Mouse (Mus musculus) embryonic facial prominence, embryonic 14.5 days (tissue): Measurements from ENCODE around the gene Lrmp. TPM values are rescaled to one million over a fixed set of nuclear protein-coding genes. Genes with fewer than 3 reads are reported as not detected.

Experiments used
- ATAC-seq: fragments of 200-750 bp; cut with Nextera tagmentation; 2 replicates; pipeline ENCODE4 v1.8.0; 2017; ENCODE audit warnings: low read depth, moderate number of reproducible peaks, moderate TSS enrichment
- DNase-seq: peaks from one replicate; pipeline ENCODE4 v3.0.0-alpha.2; 2015; ENCODE audit warnings: low spot score
- H3K27ac ChIP-seq: fragments of 300-500 bp; sonication (generic); replicated peaks from 2 replicates; pipeline ENCODE4 v1.5.1; 2014; ENCODE audit warnings: low read depth, mild to moderate bottlenecking, low read length, moderate library complexity
- H3K27me3 ChIP-seq: fragments of 300-500 bp; sonication (generic); replicated peaks from 2 replicates; pipeline ENCODE4 v1.6.1; 2014; ENCODE audit warnings: low read length; ENCODE audit not compliant: control insufficient read depth, insufficient read depth
- H3K36me3 ChIP-seq: fragments of 300-500 bp; sonication (generic); 2 replicates; pipeline ENCODE4 v1.6.1; 2014; ENCODE audit warnings: low read length, mixed read lengths; ENCODE audit not compliant: control insufficient read depth, insufficient read depth
- H3K4me1 ChIP-seq: fragments of 300-500 bp; sonication (generic); 2 replicates; pipeline ENCODE4 v1.6.1; 2014; ENCODE audit warnings: antibody characterized with exemption, low read length; ENCODE audit not compliant: control insufficient read depth, insufficient read depth
- H3K4me2 ChIP-seq: fragments of 300-500 bp; sonication (generic); 2 replicates; pipeline ENCODE4 v1.6.1; 2014; ENCODE audit warnings: low read depth, mild to moderate bottlenecking, low read length, moderate library complexity, mixed read lengths
- H3K4me3 ChIP-seq: fragments of 300-500 bp; sonication (generic); 2 replicates; pipeline ENCODE4 v1.5.1; 2014; ENCODE audit warnings: low read depth, mild to moderate bottlenecking, low read length
- H3K9ac ChIP-seq: fragments of 300-500 bp; sonication (generic); 2 replicates; pipeline ENCODE4 v1.6.1; 2014; ENCODE audit warnings: low read depth, mild to moderate bottlenecking, low read length, moderate library complexity, mixed read lengths
- H3K9me3 ChIP-seq: fragments of 300-500 bp; sonication (generic); 2 replicates; pipeline ENCODE4 v1.6.1; 2016; ENCODE audit warnings: low read length; ENCODE audit not compliant: control insufficient read depth
- WGBS: fragments of 180-500 bp; shearing (Covaris S2); extraction: QIAGEN DNeasy Blood & Tissue Kit; methylation state at CpG from one replicate; pipeline ENCODE4 v1.1.7; 2014; 5-methylcytosine and 5-hydroxymethylcytosine counted together
- polyA plus RNA-seq: library from polyadenylated mRNA; unstranded; fragments of >200 nt; fragmentation: Nextera tagmentation; extraction: Ambion mirVana; gene quantifications from 2 replicates; pipeline ENCODE4 v1.2.1, GENCODE M21; 2014

The Lrmp gene
- polyA plus RNA-seq, 1 experiment from 2014 or later, result 4.7 TPM

GRCm38 (mm10) chr6:145135804-145136203, 20.4 kb downstream of the Lrmp start:
- Histone ChIP-seq H3K4me2 (no peak overlapping the region), H3K9ac (no peak overlapping the region), H3K9me3 (no peaks in the 10 kb centered on the region), H3K27ac (no peak overlapping the region), H3K36me3 (no peaks in the 10 kb centered on the region), H3K4me3 (no peak overlapping the region), H3K4me1 (no peaks in the 10 kb centered on the region), H3K27me3 (no peaks in the 10 kb centered on the region)
- DNase-seq (no peak), ATAC-seq (no peak)
- 48% methylated on average over 9 of the region's 9 CpGs for WGBS

- Histone ChIP-seq H3K4me1 (no peaks in the 10 kb centered on the region), H3K27me3 (no peaks in the 10 kb centered on the region), H3K9ac (no peak overlapping the region), H3K36me3 (no peaks in the 10 kb centered on the region), H3K27ac (no peak overlapping the region), H3K4me2 (no peak overlapping the region), H3K4me3 (no peak overlapping the region), H3K9me3 (no peaks in the 10 kb centered on the region)
- no peak for DNase-seq
- ATAC-seq, result no peak
- 84% methylated on average over 5 of the region's 5 CpGs for WGBS
Measured at GRCm38 (mm10) chr6:145136831-145137230, 21.4 kb downstream of the Lrmp start.

GRCm38 (mm10) chr6:145139236-145139635, 23.8 kb downstream of the Lrmp start:
- Histone ChIP-seq H3K27ac (no peak overlapping the region), H3K4me3 (no peak overlapping the region), H3K9me3 (no peaks in the 10 kb centered on the region), H3K27me3 (no peaks in the 10 kb centered on the region), H3K9ac (no peak overlapping the region), H3K4me2 (no peak overlapping the region), H3K4me1 (no peaks in the 10 kb centered on the region), H3K36me3 (no peaks in the 10 kb centered on the region)
- WGBS, result 79% methylated on average over 13 of the region's 13 CpGs
- no peak for ATAC-seq
- no peak for DNase-seq

GRCm38 (mm10) chr6:145139776-145140475, 24.5 kb downstream of the Lrmp start:
- 75% methylated on average over 11 of the region's 11 CpGs for WGBS

GRCm38 (mm10) chr6:145140706-145141105, 25.3 kb downstream of the Lrmp start:
- Histone ChIP-seq H3K4me2 (no peak overlapping the region), H3K9ac (no peak overlapping the region), H3K9me3 (no peaks in the 10 kb centered on the region), H3K36me3 (no peaks in the 10 kb centered on the region), H3K27ac (no peak overlapping the region), H3K27me3 (no peaks in the 10 kb centered on the region), H3K4me3 (no peak overlapping the region), H3K4me1 (no peaks in the 10 kb centered on the region)
- ATAC-seq (no peak), DNase-seq (no peak)
- WGBS, result 68% methylated on average over 11 of the region's 11 CpGs

More at GRCm38 (mm10) chr6:145139776-145140475, 24.5 kb downstream of the Lrmp start:
- Histone ChIP-seq H3K4me2 (no peak overlapping the region), H3K4me3 (no peak overlapping the region), H3K9ac (no peak overlapping the region), H3K27me3 (no peaks in the 10 kb centered on the region), H3K27ac (no peak overlapping the region), H3K4me1 (no peaks in the 10 kb centered on the region), H3K9me3 (no peaks in the 10 kb centered on the region), H3K36me3 (no peaks in the 10 kb centered on the region)
- DNase-seq, result no peak
- ATAC-seq, result no peak

GRCm38 (mm10) chr6:145141827-145142226, 26.4 kb downstream of the Lrmp start:
- no peak overlapping the region for H3K9ac ChIP-seq
- WGBS, result 89% methylated on average over 12 of the region's 12 CpGs
- H3K9me3 ChIP-seq, result no peaks in the 10 kb centered on the region
- no peaks in the 10 kb centered on the region for H3K27me3 ChIP-seq
- H3K4me1 ChIP-seq, result no peaks in the 10 kb centered on the region
- H3K4me3 ChIP-seq, result no peak overlapping the region
- no peak overlapping the region for H3K4me2 ChIP-seq
- ATAC-seq (no peak), DNase-seq (no peak)
- no peak overlapping the region for H3K27ac ChIP-seq
- H3K36me3 ChIP-seq, result no peaks in the 10 kb centered on the region

GRCm38 (mm10) chr6:145145173-145145572, 29.7 kb downstream of the Lrmp start:
- DNase-seq, result no peak
- no peak for ATAC-seq
- no peak overlapping the region for H3K4me3 ChIP-seq
- no peak overlapping the region for H3K9ac ChIP-seq
- WGBS, result 61% methylated on average over 7 of the region's 7 CpGs
- H3K27ac ChIP-seq, result no peak overlapping the region
- no peaks in the 10 kb centered on the region for H3K36me3 ChIP-seq
- H3K9me3 ChIP-seq, result no peaks in the 10 kb centered on the region
- no peaks in the 10 kb centered on the region for H3K27me3 ChIP-seq
- H3K4me2 ChIP-seq, result no peak overlapping the region
- no peaks in the 10 kb centered on the region for H3K4me1 ChIP-seq

GRCm38 (mm10) chr6:145147716-145148115, 32.3 kb downstream of the Lrmp start:
- Histone ChIP-seq H3K4me3 (no peak overlapping the region), H3K4me2 (no peak overlapping the region), H3K27me3 (no peaks in the 10 kb centered on the region), H3K36me3 (no peaks in the 10 kb centered on the region), H3K9me3 (no peaks in the 10 kb centered on the region), H3K27ac (no peak overlapping the region), H3K9ac (no peak overlapping the region), H3K4me1 (no peaks in the 10 kb centered on the region)
- ATAC-seq, result no peak
- 80% methylated on average over 16 of the region's 16 CpGs for WGBS
- DNase-seq, result no peak

GRCm38 (mm10) chr6:145149054-145149453, 33.6 kb downstream of the Lrmp start:
- Histone ChIP-seq H3K27me3 (no peaks in the 10 kb centered on the region), H3K9me3 (no peaks in the 10 kb centered on the region), H3K4me2 (no peak overlapping the region), H3K36me3 (no peaks in the 10 kb centered on the region), H3K27ac (no peak overlapping the region), H3K9ac (no peak overlapping the region), H3K4me1 (no peaks in the 10 kb centered on the region), H3K4me3 (no peak overlapping the region)
- WGBS, result 46% methylated on average over 6 of the region's 9 CpGs
- DNase-seq (peak; percentile 9), ATAC-seq (no peak)
